Mouse (Mus musculus) megakaryocyte, embryonic 14.5 days (primary cell): ENCODE data around the gene Nrgn.

Experiments
- FLI1 ChIP-seq: IDR thresholded peaks from 2 replicates; pipeline ENCODE4 v1.6.1; 2012; ENCODE audit warnings: low read length, inconsistent platforms, mixed read lengths
- GATA1 ChIP-seq: IDR thresholded peaks from 3 replicates; pipeline ENCODE4 v1.6.1; 2012; ENCODE audit warnings: mixed read lengths, low read length, inconsistent platforms, borderline replicate concordance

DNA sequence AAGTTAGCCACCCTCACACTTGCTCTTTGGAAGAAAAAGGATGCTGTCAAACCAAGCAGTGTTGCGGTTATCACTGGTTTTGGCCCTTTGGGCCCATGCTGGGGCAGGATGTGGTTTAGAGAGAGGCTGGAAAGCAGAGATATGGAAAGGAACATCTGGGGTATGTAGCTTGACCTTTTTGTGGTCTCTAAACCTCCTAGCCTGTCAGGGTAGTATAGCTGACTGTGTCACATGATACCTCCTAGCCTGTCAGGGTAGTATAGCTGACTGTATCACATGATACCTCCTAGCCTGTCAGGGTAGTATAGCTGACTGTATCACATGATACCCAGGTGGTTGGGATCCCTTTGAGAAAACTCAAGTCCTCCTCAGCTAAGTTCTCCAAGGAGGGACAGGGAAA is 1.6 kb upstream of the Nrgn start:
- TF ChIP-seq GATA1, result peak; percentile 84; the same call in 2 of the 3 replicates
- peak; percentile 43; the same call in 1 of the 2 replicates for TF ChIP-seq FLI1
